Mouse (Mus musculus): ENCODE results near the gene Hist1h2bh.
"Not testable (repeated sequence)": the region's sequence is repeated elsewhere in the genome, so short reads cannot be mapped to it uniquely, and the experiment has no call there.

Hist1h2bh gene

GRCm38 (mm10) chr13:23573898-23574524 lies 30.8 kb upstream of the Hist1h2bh start, which contains the start of the genes Hist1h2bf and Hist1h2ad:
Gene Hist1h2bf (minus strand): TSS chr13:23574196.
Gene Hist1h2ad (plus strand): TSS chr13:23574381.
- DNase-seq (ENCODE audit: low spot score) = peak; percentile 85

- not testable (repeated sequence) for DNase-seq (ENCODE audit: low spot score)
Measured at GRCm38 (mm10) chr13:23573034-23573897, 30.1 kb upstream of the Hist1h2bh start.

- no peak for DNase-seq (ENCODE audit: low spot score)
Measured at GRCm38 (mm10) chr13:23572218-23573033, 29.2 kb upstream of the Hist1h2bh start.

GRCm38 (mm10) chr13:23571504-23572217 lies 28.5 kb upstream of the Hist1h2bh start:
- not testable (repeated sequence) for DNase-seq (ENCODE audit: low spot score)

GRCm38 (mm10) chr13:23571022-23571503 lies 27.9 kb upstream of the Hist1h2bh start, which contains the start of the genes Hist1h2ae and Hist1h2bg:
Gene Hist1h2ae (minus strand): TSS chr13:23571220.
Gene Hist1h2bg (plus strand): TSS chr13:23571396.
- peak; percentile 81 for DNase-seq (ENCODE audit: low spot score)

- DNase-seq (ENCODE audit: low spot score) = not testable (repeated sequence)
Measured at GRCm38 (mm10) chr13:23570261-23571021, 27.2 kb upstream of the Hist1h2bh start.

- DNase-seq (ENCODE audit: low spot score) = no peak
Measured at GRCm38 (mm10) chr13:23564482-23564881, 21.3 kb upstream of the Hist1h2bh start.

GRCm38 (mm10) chr13:23562699-23563462 lies 19.7 kb upstream of the Hist1h2bh start:
- no peak for DNase-seq (ENCODE audit: low spot score)

GRCm38 (mm10) chr13:23561883-23562659 lies 18.9 kb upstream of the Hist1h2bh start, which contains the start of gene Hist1h3e:
Gene Hist1h3e (minus strand): TSS chr13:23562369.
- peak; percentile 93 for DNase-seq (ENCODE audit: low spot score)

- not testable (repeated sequence) for DNase-seq (ENCODE audit: low spot score)
Measured at GRCm38 (mm10) chr13:23561531-23561882, 18.3 kb upstream of the Hist1h2bh start.

- not testable (repeated sequence) for DNase-seq (ENCODE audit: low spot score)
Measured at GRCm38 (mm10) chr13:23560699-23561098, 17.5 kb upstream of the Hist1h2bh start.

GRCm38 (mm10) chr13:23556906-23557305 lies 13.7 kb upstream of the Hist1h2bh start:
- no peak for DNase-seq (ENCODE audit: low spot score)

GRCm38 (mm10) chr13:23555839-23556416 lies 12.7 kb upstream of the Hist1h2bh start:
- peak; percentile 74 for DNase-seq (ENCODE audit: low spot score)

GRCm38 (mm10) chr13:23554925-23555838 lies 12.0 kb upstream of the Hist1h2bh start:
- DNase-seq (ENCODE audit: low spot score) = peak; percentile 86

GRCm38 (mm10) chr13:23554393-23554792 lies 11.2 kb upstream of the Hist1h2bh start:
- DNase-seq (ENCODE audit: low spot score) = no peak

GRCm38 (mm10) chr13:23552962-23553361 lies 9.8 kb upstream of the Hist1h2bh start, which contains the start of gene Hist1h1d:
Gene Hist1h1d (plus strand): TSS chr13:23553262.
- no peak for DNase-seq (ENCODE audit: low spot score)

Measured in spleen, adult 12 weeks (tissue).